ENCODE assay signal across 11 mouse cellular contexts in genomic region chr10:25433524-25433923, GRCm38 (mm10).
DNase-seq lines count a peak whose midpoint lies in the region; ATAC-seq and TF ChIP-seq lines count a peak whose summit lies in the region.
"Had no signal": no experiment of that assay in that cellular context is flagged by ENCODE, and none has a peak within 500 bp of the region (broad histone marks: within the 10 kb centered on the region; RNA-seq: fewer than 3 reads in every experiment).

No protein-coding gene starts in this region.

- H3K4me2 ChIP-seq in heart, embryonic 14.5 days (ENCODE audit: low read length), result peak overlapping the region; percentile 63
- no peak overlapping the region for H3K4me2 ChIP-seq in neural tube, embryonic 11.5 days (ENCODE audit: low read depth)
- no peak overlapping the region for H3K4me2 ChIP-seq in neural tube, embryonic 15.5 days
- peak overlapping the region; percentile 26; the same call in 1 of the 2 replicates for H3K4me2 ChIP-seq in heart, embryonic 16.5 days (ENCODE audit: low read depth, low read length)

- no peak for TF ChIP-seq POLR2A in small intestine, adult 2 months (IDR thresholded peaks at IDR 0.05; ENCODE audit: low read depth, low read length)

- H3K27me3 ChIP-seq in heart, embryonic 14.5 days (ENCODE audit: control insufficient read depth, insufficient read depth, low read length), result no peaks in the 10 kb centered on the region
- no peaks in the 10 kb centered on the region for H3K27me3 ChIP-seq in neural tube, embryonic 11.5 days (ENCODE audit: control insufficient read depth, insufficient read depth, low read length)
- H3K27me3 ChIP-seq in neural tube, embryonic 15.5 days (replicated peaks), result no peaks in the 10 kb centered on the region
- no peaks in the 10 kb centered on the region for H3K27me3 ChIP-seq in heart, embryonic 16.5 days (ENCODE audit: control insufficient read depth, insufficient read depth, low read length)
- no peaks in the 10 kb centered on the region for H3K27me3 ChIP-seq in small intestine, adult 2 months (ENCODE audit: control insufficient read depth, insufficient read depth, low read length)
- H3K27me3 ChIP-seq: megakaryocyte, embryonic 14.5 days had no signal

- no peak for TF ChIP-seq CTCF in small intestine, adult 2 months (IDR thresholded peaks at IDR 0.05; ENCODE audit: extremely low read depth, insufficient read length, insufficient replicate concordance, low read depth, low read length)

- 6% methylated on average over 3 of the region's 3 CpGs for WGBS in heart, embryonic 14.5 days
- WGBS in neural tube, embryonic 11.5 days, result 13% methylated on average over 3 of the region's 3 CpGs
- WGBS in neural tube, embryonic 15.5 days, result 10% methylated on average over 3 of the region's 3 CpGs
- 16% methylated on average over 3 of the region's 3 CpGs for WGBS in heart, embryonic 16.5 days
- 55% methylated on average over 3 of the region's 3 CpGs for WGBS in small intestine, adult 2 months

- no peaks in the 10 kb centered on the region for H3K9me3 ChIP-seq in heart, embryonic 14.5 days (ENCODE audit: control insufficient read depth, low read length)
- no peaks in the 10 kb centered on the region for H3K9me3 ChIP-seq in neural tube, embryonic 11.5 days (ENCODE audit: control insufficient read depth, low read length)
- no peaks in the 10 kb centered on the region for H3K9me3 ChIP-seq in neural tube, embryonic 15.5 days (replicated peaks)
- no peaks in the 10 kb centered on the region for H3K9me3 ChIP-seq in heart, embryonic 16.5 days (replicated peaks; ENCODE audit: control insufficient read depth, low read length)
- H3K9me3 ChIP-seq: forebrain, embryonic 10.5 days; megakaryocyte, embryonic 14.5 days had no signal

- peak overlapping the region; percentile 36 to 74; a peak in 3 of 4 replicates for H3K27ac ChIP-seq in heart, embryonic 14.5 days (replicated peaks in 1 of 2; ENCODE audit: control insufficient read depth in 1 of 2, insufficient read depth in 1 of 2, low read depth in 2 of 2, low read length in 2 of 2)
- no peak overlapping the region for H3K27ac ChIP-seq in neural tube, embryonic 11.5 days (ENCODE audit: low read depth, low read length)
- H3K27ac ChIP-seq in neural tube, embryonic 15.5 days (replicated peaks), result no peak overlapping the region
- peak overlapping the region; percentile 17 for H3K27ac ChIP-seq in heart, embryonic 16.5 days (ENCODE audit: low read length)
- peak overlapping the region; percentile 21; the same call in 1 of the 2 replicates for H3K27ac ChIP-seq in small intestine, adult 2 months (ENCODE audit: insufficient read depth, low read depth, low read length)

- peaks cover 29 to 58% of the 10 kb centered on the region in 2 experiments for H3K4me1 ChIP-seq in heart, embryonic 14.5 days (ENCODE audit: control insufficient read depth in 2 of 2, insufficient read depth in 2 of 2, low read length in 2 of 2)
- H3K4me1 ChIP-seq in neural tube, embryonic 11.5 days (ENCODE audit: control insufficient read depth, insufficient read depth, low read length), result no peaks in the 10 kb centered on the region
- H3K4me1 ChIP-seq in neural tube, embryonic 15.5 days, result 0 out of 2 replicates have a peak, but pooled peaks cover 3% of the 10 kb centered on the region
- peaks cover 53% of the 10 kb centered on the region for H3K4me1 ChIP-seq in heart, embryonic 16.5 days (ENCODE audit: control insufficient read depth, insufficient read depth, low read length)
- peaks cover 22% of the 10 kb centered on the region; the same call in 1 of the 2 replicates for H3K4me1 ChIP-seq in small intestine, adult 2 months (ENCODE audit: control insufficient read depth, insufficient read depth, insufficient read length, low read length)

- peak overlapping the region; percentile 28 for H3K9ac ChIP-seq in heart, embryonic 14.5 days (ENCODE audit: low read length)
- H3K9ac ChIP-seq in neural tube, embryonic 11.5 days (ENCODE audit: low read length), result no peak overlapping the region
- no peak overlapping the region for H3K9ac ChIP-seq in neural tube, embryonic 15.5 days (replicated peaks)
- H3K9ac ChIP-seq in heart, embryonic 16.5 days (ENCODE audit: low read length), result no peak overlapping the region

- H3K4me3 ChIP-seq in heart, embryonic 14.5 days (ENCODE audit: control insufficient read depth in 1 of 2, insufficient read depth in 1 of 2, low read depth in 1 of 2, low read length in 2 of 2), result no peak overlapping the region
- no peak overlapping the region for H3K4me3 ChIP-seq in neural tube, embryonic 11.5 days (ENCODE audit: low read depth, low read length)
- H3K4me3 ChIP-seq in neural tube, embryonic 15.5 days (replicated peaks), result no peak overlapping the region
- H3K4me3 ChIP-seq in heart, embryonic 16.5 days (ENCODE audit: low read length), result no peak overlapping the region
- H3K4me3 ChIP-seq in small intestine, adult 2 months (ENCODE audit: low read depth, low read length), result no peak overlapping the region
- H3K4me3 ChIP-seq: forebrain, embryonic 10.5 days; megakaryocyte, embryonic 14.5 days had no signal

- no peak for ATAC-seq in heart, embryonic 14.5 days (ENCODE audit: insufficient number of reproducible peaks, insufficient read depth, low FRiP score, low read depth)
- no peak for ATAC-seq in neural tube, embryonic 11.5 days (ENCODE audit: insufficient read depth, low FRiP score, low TSS enrichment)
- no peak for ATAC-seq in neural tube, embryonic 15.5 days (ENCODE audit: low FRiP score)
- ATAC-seq in heart, embryonic 16.5 days (replicated peaks; ENCODE audit: extremely low read depth, insufficient read depth, low FRiP score), result no peak

- no peaks in the 10 kb centered on the region for H3K36me3 ChIP-seq in heart, embryonic 14.5 days (ENCODE audit: control insufficient read depth, insufficient read depth, low read length)
- no peaks in the 10 kb centered on the region for H3K36me3 ChIP-seq in neural tube, embryonic 11.5 days (ENCODE audit: control insufficient read depth, insufficient read depth, low read length)
- no peaks in the 10 kb centered on the region for H3K36me3 ChIP-seq in neural tube, embryonic 15.5 days
- H3K36me3 ChIP-seq in heart, embryonic 16.5 days (ENCODE audit: control insufficient read depth, insufficient read depth), result no peaks in the 10 kb centered on the region
- no peaks in the 10 kb centered on the region for H3K36me3 ChIP-seq in small intestine, adult 2 months (ENCODE audit: control insufficient read depth, insufficient read depth, low read length)
- H3K36me3 ChIP-seq: forebrain, embryonic 10.5 days had no signal

- DNase-seq in heart, postnatal 4 days, result no peak
- peak; percentile 18 for DNase-seq in neural tube, embryonic 11.5 days (ENCODE audit: low spot score)
- no peak for DNase-seq in frontal cortex, postnatal 14 days (ENCODE audit: low spot score in 2 of 2)
- DNase-seq in thymus, postnatal 0 days (ENCODE audit: low spot score), result no peak
- DNase-seq: kidney, postnatal 36 days had no signal

Comparison
In these comparisons a context has a peak if more than half of its experiments do, and no peak if none do; other contexts are left out.
1. H3K27ac ChIP-seq: peak in heart, embryonic 14.5 days (2 of 2), heart, embryonic 16.5 days (single experiment) and small intestine, adult 2 months (single experiment); none in neural tube, embryonic 11.5 days (single experiment) and neural tube, embryonic 15.5 days (single experiment).
2. H3K4me2 ChIP-seq: peak in heart, embryonic 14.5 days (single experiment) and heart, embryonic 16.5 days (single experiment); none in neural tube, embryonic 11.5 days (single experiment) and neural tube, embryonic 15.5 days (single experiment).